Mouse (Mus musculus) layer of hippocampus, adult 2 months (tissue): ENCODE data around the gene Gapdh. TPM values are rescaled to one million over a fixed set of nuclear protein-coding genes. Genes with fewer than 3 reads are reported as not detected.

Source experiments
- DNase-seq, 2 experiments: peaks; one replicate each; pipeline ENCODE4 v3.0.0; 2022; ENCODE audit warnings: low spot score in 2 of 2
- H3K27ac ChIP-seq: fragments of 200-600 bp; 2 replicates; pipeline ENCODE4 v1.8.1; 2022
- H3K4me3 ChIP-seq: fragments of 200-600 bp; 2 replicates; pipeline ENCODE4 v1.8.1; 2022; ENCODE audit warnings: mild to moderate bottlenecking
- CTCF ChIP-seq: fragments of 200-600 bp; conservative IDR thresholded peaks from 2 replicates; pipeline ENCODE4 v1.8.1; 2022; ENCODE audit warnings: antibody characterized with exemption, mild to moderate bottlenecking, moderate library complexity
- total RNA-seq, 2 experiments: library from RNA; stranded (reverse); gene quantifications; 2 replicates each; pipeline ENCODE4 v1.2.3; 2021

Gene Gapdh
- total RNA-seq, 2 experiments from 2014 or later = 2,438 to 2,531 TPM

DNA sequence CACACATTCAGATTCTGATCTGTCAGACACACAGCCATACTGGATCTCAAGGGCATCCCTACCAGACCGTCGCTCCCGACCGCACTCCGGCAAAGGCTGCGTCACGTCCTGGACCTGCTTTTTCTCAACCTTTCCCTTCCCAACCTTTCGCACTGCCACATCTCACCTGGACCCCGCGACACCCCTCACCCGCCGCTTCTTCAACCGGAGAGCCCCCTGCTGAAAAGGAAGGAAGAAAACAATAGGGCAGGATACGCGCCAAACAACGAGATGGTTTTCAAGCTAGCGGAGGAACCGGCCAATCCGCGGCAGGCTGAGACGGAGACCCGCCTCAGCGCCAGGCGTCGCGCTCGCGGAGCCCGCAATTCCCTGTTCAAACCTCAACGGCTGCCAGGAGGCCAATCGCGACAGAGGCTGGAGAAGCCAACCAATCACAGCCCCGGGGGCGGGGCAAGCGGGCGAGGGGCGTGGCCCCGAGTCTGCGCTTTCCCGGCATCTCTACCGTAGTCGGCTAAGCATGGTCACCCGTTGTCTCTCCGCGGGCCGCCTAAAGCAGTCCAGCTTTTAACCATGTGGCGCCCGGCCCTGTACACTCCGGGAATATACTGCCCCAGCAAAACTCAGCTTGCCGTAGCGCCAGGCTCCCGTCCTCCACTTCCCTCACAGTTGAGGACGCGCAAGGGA is 25.2 kb upstream of the Gapdh start, which contains the start of the genes Ncapd2 and Mrpl51:
Gene Ncapd2, minus strand, starts transcription at position 370 of the 684 bp plus-strand sequence.
Gene Mrpl51, plus strand, starts transcription at position 470 of the 684 bp plus-strand sequence.
- Histone ChIP-seq H3K4me3 (peak within 1 kb of the TSS; percentile 98), H3K27ac (peak within 1 kb of the TSS; percentile 98)
- peak; percentile 97 to 98 for DNase-seq
- TF ChIP-seq CTCF = peak; percentile 55

- H3K27ac ChIP-seq = peak overlapping the region; percentile 98
- no peak for TF ChIP-seq CTCF
- DNase-seq = no peak
These were observed 24.5 kb upstream of the Gapdh start for GRCm38 (mm10) chr6:125190816-125191215.

DNA sequence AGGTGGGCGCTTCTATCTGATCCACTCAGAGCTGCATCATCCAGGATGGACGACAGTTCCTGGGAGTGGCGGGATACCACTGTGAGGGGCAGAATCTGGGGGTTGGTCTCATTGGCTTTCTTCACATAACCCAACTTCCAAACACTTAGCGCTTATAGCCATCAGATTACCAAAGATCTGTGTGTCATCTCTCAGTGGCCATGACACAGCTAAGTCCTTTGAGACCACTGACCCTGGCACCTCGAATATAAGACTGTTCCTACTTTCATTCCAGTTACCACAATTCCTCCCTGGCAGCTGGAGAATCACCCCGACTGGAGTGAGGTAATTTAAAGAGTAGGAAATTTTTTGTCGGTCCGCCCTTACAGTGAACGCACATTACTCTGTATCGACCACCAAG is 19.9 kb upstream of the Gapdh start:
- no peak overlapping the region for H3K27ac ChIP-seq
- DNase-seq = no peak
- H3K4me3 ChIP-seq = no peak overlapping the region
- TF ChIP-seq CTCF = no peak

More at GRCm38 (mm10) chr6:125190816-125191215, 24.5 kb upstream of the Gapdh start:
- peak overlapping the region; percentile 98 for H3K4me3 ChIP-seq

DNA sequence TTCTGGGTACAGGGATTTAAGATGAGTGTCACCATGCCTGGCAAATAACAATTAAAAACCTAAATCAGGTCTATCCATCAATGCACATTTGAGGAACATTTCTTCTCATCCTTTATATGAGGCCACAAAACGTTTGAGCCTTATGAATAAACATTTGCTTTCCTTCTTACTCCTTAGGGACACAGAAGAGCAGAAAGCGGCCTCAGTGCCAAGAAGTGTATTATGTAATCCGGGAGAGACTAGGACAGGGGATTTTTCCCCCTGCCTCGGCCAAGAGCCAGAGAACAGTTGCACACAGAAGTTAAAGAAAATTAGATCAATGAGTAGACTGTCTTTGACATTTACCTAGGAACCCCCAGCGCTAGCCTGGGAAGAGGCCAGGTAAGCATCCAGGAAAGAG is 15.9 kb upstream of the Gapdh start:
- TF ChIP-seq CTCF = no peak
- Histone ChIP-seq H3K4me3 (no peak overlapping the region), H3K27ac (peak overlapping the region; percentile 53; the same call in 1 of the 2 replicates)
- no peak for DNase-seq

GRCm38 (mm10) chr6:125179601-125180000 is 13.3 kb upstream of the Gapdh start:
- Histone ChIP-seq H3K27ac (no peak overlapping the region), H3K4me3 (no peak overlapping the region)
- DNase-seq = no peak
- no peak for TF ChIP-seq CTCF

- H3K4me3 ChIP-seq = no peak overlapping the region
- no peak for TF ChIP-seq CTCF
- no peak overlapping the region for H3K27ac ChIP-seq
- DNase-seq = no peak
These were observed 9.2 kb upstream of the Gapdh start for GRCm38 (mm10) chr6:125175469-125175868.

DNA sequence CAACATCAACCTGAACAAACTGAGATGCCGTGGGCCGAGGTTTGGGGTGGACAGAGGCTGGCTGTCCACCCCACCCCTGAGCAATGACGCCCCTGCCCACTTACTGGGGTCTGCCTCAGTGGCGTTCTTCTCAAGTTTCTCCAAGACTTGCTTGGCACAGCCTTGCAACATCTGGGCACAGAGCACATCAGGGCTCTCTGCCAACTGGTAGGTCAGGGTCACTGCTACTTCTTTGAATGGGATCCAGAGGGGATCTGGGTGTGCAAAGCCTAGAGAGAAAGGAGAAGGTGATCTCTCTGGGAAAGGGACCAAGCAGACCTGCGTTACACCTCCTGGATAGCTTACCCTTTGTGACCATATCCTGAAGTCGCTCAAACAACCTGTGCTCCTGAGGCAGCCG is 7.0 kb upstream of the Gapdh start:
- no peak for DNase-seq
- H3K4me3 ChIP-seq = no peak overlapping the region
- TF ChIP-seq CTCF = no peak
- no peak overlapping the region for H3K27ac ChIP-seq

GRCm38 (mm10) chr6:125172474-125172873 is 6.2 kb upstream of the Gapdh start:
- H3K27ac ChIP-seq = no peak overlapping the region
- H3K4me3 ChIP-seq = no peak overlapping the region
- no peak for DNase-seq
- no peak for TF ChIP-seq CTCF

GRCm38 (mm10) chr6:125170194-125170593 is 3.9 kb upstream of the Gapdh start:
- Histone ChIP-seq H3K27ac (no peak overlapping the region), H3K4me3 (no peak overlapping the region)
- peak; percentile 62 for TF ChIP-seq CTCF
- DNase-seq = no peak

DNA sequence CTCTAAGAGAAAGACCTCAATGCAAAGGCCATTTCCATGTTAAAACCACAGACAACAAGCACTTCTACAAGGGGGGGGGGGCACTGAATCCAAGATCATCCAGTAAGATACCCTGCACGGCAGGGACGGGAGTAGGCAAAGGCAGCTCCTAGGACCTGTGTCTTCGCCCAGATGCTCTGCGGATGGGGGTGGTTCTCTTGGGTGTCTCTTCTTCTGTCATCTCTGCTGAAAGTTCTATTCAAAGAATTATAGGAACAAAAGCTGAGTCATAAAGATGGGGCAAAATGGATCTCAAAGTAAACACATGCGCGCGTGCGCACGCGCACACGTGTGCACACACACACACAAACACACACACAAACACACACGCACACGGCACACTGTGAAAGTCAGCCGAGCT is 1.8 kb upstream of the Gapdh start:
- peak overlapping the region; percentile 98 for H3K27ac ChIP-seq
- no peak for DNase-seq

DNA sequence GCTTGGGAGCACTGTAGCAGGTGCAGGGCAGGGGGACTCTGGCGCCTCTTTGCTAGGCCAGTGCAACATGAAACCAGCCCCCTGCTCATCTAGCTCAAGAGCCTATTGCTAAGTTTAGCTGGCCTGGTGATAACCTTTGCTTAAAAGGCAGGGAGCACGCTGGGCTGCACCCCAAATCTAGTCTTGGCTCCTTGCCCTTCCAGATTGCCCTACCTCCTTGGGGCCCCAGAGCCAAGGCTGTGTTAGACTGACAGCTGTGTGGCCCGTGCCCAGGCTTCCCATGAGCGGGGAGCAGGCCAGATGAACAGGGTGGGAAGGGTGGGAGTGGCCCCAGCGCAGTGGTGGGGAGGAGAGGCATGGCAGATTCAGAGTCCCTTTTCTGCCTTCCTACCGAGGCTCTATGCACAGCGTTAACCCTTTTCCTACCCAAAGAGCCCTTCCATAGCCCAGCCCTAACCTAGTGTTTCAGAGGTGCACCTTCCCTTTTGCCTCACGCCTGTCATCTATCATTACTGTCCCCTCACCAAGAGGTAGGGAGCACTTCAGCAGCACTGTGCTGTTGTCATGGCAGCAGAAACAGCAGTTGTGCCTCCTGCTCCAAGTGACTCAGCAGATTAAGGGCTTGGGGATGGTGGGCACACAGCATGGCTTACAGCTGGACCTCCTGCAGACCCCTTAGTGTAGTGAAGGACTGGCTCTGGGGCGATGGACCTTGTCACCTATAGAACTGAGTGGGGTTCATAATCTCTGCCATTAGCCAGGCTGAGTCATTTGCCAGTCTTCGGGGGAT is 789 bp upstream of the Gapdh start:
- DNase-seq = peak; percentile 49 to 67
- H3K4me3 ChIP-seq = peak overlapping the region; percentile 99

More for the DNA sequence above, 1.8 kb upstream of the Gapdh start:
- TF ChIP-seq CTCF = no peak
- H3K4me3 ChIP-seq = no peak overlapping the region

GRCm38 (mm10) chr6:125165328-125165891 is 857 bp downstream of the Gapdh start:
- TF ChIP-seq CTCF = no peak
- H3K4me3 ChIP-seq = peak overlapping the region; percentile 99
- H3K27ac ChIP-seq = peak overlapping the region; percentile 98
- DNase-seq = peak; percentile 97 to 98

More for the DNA sequence above, 789 bp upstream of the Gapdh start:
- H3K27ac ChIP-seq = peak overlapping the region; percentile 98
- TF ChIP-seq CTCF = no peak

DNA sequence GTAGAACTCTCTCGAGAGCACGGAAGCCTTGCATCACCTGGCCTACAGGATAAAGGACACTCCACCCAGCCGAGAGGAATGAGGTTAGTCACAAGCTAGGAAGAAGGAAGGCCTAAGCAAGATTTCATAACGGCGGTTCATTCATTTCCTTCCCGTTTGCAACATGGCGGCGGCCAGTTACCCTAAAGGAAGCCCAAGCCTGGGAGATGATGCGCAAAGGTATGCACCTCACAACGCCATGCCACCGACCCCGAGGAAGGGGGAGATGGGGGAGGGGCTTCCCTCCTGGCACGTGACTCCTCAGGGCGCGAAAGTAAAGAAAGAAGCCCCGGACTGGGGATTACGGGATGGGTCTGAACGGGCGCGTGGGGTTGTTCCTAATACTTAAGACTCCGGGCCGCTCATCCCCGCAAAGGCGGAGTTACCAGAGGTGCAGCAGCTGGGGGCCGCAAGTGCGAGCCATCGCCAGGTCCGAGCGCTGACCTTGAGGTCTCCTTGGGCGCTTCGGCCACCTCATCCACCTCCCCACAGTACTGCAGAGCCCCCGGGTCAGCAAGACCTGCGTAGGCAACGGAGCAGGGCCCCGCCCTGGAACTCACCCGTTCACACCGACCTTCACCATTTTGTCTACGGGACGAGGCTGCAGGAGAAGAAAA is 1.5 kb downstream of the Gapdh start:
- DNase-seq = peak in 1 of 2 experiments; percentile 57
- Histone ChIP-seq H3K27ac (peak overlapping the region; percentile 98), H3K4me3 (peak overlapping the region; percentile 99)
- TF ChIP-seq CTCF = no peak
